Mouse (Mus musculus) adrenal gland, adult 8-10 months (tissue): Measurements from ENCODE around the gene Olfr781. TPM values are rescaled to one million over a fixed set of nuclear protein-coding genes. Genes with fewer than 3 reads are reported as not detected.
"Not testable (repeated sequence)": the region's sequence is repeated elsewhere in the genome, so short reads cannot be mapped to it uniquely, and the experiment has no call there.

Experiments
- DNase-seq: peaks from one replicate; pipeline ENCODE4 v3.0.0; 2022
- total RNA-seq, 4 experiments: library from RNA; stranded (reverse); gene quantifications; 2 replicates each; pipeline ENCODE4 v1.2.4; 2022

Olfr781 gene
- not detected for total RNA-seq

- no peak for DNase-seq
These were observed at the start of gene Olfr781 for GRCm38 (mm10) chr10:129328554-129328953. Gene Olfr781 (plus strand): TSS chr10:129328854.

- not testable (repeated sequence) for DNase-seq
These were observed 15.7 kb upstream of the Olfr781 start for GRCm38 (mm10) chr10:129312973-129313372.

DNA sequence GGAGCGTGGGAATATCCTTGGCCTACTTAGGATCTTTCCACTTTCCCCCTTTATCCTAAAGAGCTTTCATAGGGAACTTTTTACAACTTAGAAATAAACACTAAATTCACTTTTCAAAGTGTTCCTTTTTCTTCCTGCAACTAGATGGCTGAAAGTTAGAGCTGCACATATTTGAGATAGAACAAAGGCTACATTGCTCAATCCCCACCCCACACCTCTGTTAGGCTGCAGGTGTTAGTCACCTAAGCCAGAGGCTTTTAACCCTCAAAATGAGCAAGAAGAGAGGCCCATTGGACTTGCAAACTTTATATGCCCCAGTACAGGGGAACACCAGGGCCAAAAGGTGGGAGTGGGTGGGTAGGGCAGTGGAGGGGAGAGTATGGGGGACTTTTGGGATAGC, 15.1 kb upstream of the Olfr781 start:
- not testable (repeated sequence) for DNase-seq

DNA sequence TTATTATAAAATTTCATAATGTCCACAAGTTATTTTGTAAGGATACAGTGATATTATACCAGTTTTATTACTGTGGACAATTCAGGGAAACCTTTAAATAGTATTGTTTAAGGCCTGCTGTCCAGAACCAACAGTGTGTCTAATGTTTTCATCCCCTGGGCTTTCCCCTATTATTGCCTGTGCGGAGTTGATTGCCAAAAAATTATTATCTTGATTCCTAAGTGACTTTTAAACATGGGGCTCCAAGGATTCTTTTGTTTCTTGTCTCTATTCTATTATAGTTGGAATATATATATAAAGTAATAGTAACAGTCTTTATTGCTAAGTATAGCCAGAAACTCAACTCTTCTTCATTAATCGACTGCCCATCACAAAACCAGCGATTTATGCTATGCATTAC, 10.8 kb upstream of the Olfr781 start, which contains the start of gene Olfr780:
Gene Olfr780 (plus strand): TSS at position 301 of the 400 bp plus-strand sequence.
- DNase-seq, result no peak

DNA sequence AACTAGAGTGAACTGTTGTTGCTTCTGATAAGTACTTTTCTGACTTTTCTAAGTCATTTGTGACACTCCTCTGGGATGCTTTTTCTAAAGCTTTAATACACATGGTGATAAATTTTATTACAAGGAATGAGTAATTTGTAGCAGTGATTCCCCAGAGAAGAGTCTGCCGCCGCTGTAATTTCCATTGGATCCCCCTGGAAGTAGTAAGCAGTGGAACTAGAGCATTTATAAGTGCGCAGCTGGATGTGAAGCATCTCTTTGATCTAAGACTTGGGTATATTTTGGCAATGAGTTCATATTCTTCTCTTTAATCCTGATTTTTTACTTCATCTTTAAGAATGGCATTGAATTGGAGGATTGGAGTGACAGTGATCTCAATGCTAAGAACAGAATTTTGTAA, 19.9 kb downstream of the Olfr781 start, which contains the start of gene Olfr782:
Gene Olfr782 (plus strand): TSS at position 301 of the 400 bp plus-strand sequence.
- DNase-seq, result no peak

- DNase-seq, result not testable (repeated sequence)
These were observed 23.8 kb downstream of the Olfr781 start for GRCm38 (mm10) chr10:129352475-129352874.

DNA sequence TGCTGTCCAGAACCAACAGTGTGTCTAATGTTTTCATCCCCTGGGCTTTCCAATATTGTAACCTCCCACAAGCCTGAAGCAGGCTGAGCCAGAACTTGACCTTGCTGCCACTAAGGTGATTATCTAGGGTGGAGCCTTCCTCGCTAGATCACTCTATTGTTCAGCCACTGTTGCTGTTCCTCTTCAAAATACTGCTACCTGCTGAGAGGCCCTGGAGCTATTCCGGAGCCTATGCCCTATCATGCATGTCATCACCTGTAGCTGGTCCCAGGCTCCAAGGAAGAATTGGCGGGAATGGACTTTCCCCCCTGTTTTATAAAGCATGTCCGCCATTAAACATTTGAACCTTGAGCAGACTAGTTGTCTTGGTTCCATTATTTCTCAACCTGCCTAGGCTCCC, 27.8 kb downstream of the Olfr781 start:
- not testable (repeated sequence) for DNase-seq

GRCm38 (mm10) chr10:129357307-129357706, 28.7 kb downstream of the Olfr781 start:
- no peak for DNase-seq

DNA sequence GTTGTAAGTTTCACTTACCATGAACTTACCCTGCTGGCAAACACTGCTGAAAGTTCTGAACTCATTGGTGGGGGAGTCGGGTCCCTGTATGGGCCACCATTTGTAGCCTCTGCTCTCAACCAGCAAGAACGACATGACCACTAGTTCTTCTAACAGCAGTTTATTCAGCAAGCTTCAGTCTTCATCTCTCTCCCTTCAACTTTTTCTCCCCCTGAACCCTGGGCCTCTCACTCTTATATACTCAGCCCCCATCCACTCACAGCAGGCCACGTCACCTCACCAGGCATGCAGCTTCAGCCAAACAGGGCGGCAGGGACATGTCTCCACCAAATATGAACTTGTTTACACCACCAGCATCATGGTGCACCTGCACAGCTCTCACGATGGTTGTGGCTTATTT, 45.4 kb downstream of the Olfr781 start:
- DNase-seq, result not testable (repeated sequence)

Other genes starting within 250 kb of the Olfr781 start
- gene Olfr767, start 245.9 kb upstream of the Olfr781 start, total RNA-seq, result not detected
- not detected for gene Olfr768, start 229.5 kb upstream of the Olfr781 start, total RNA-seq
- not detected for gene Olfr769, start 211.0 kb upstream of the Olfr781 start, total RNA-seq
- not detected for gene Olfr770, start 189.9 kb upstream of the Olfr781 start, total RNA-seq
- not detected for gene Olfr771, start 164.1 kb upstream of the Olfr781 start, total RNA-seq
- not detected for gene Olfr772, start 150.9 kb upstream of the Olfr781 start, total RNA-seq
- gene Olfr773, start 141.4 kb upstream of the Olfr781 start, total RNA-seq, result not detected
- gene Olfr774, start 92.7 kb upstream of the Olfr781 start, total RNA-seq, result not detected
- under 1 TPM in 1 of 4 experiments, not detected in 3; 0.08 TPM for gene Olfr775, start 80.4 kb upstream of the Olfr781 start, total RNA-seq
- gene Olfr776, start 69.7 kb upstream of the Olfr781 start, total RNA-seq, result not detected
- not detected for gene Olfr777, start 57.4 kb upstream of the Olfr781 start, total RNA-seq
- gene Olfr780, start 10.7 kb upstream of the Olfr781 start, total RNA-seq, result not detected
- gene Olfr782, start 20.0 kb downstream of the Olfr781 start, total RNA-seq, result not detected
- not detected for gene Olfr784, start 55.2 kb downstream of the Olfr781 start, total RNA-seq
- not detected for gene Olfr785, start 76.6 kb downstream of the Olfr781 start, total RNA-seq
- not detected for gene Olfr786, start 98.5 kb downstream of the Olfr781 start, total RNA-seq
- not detected for gene Olfr787, start 133.0 kb downstream of the Olfr781 start, total RNA-seq
- not detected for gene Olfr788, start 142.1 kb downstream of the Olfr781 start, total RNA-seq
- gene Olfr789, start 155.9 kb downstream of the Olfr781 start, total RNA-seq, result not detected
- gene Olfr790, start 169.6 kb downstream of the Olfr781 start, total RNA-seq, result not detected
- gene Olfr791, start 192.9 kb downstream of the Olfr781 start, total RNA-seq, result not detected
- not detected for gene Olfr792, start 210.3 kb downstream of the Olfr781 start, total RNA-seq
- gene Olfr794, start 238.8 kb downstream of the Olfr781 start, total RNA-seq, result not detected